Mouse (Mus musculus) spleen, postnatal 10 days (tissue): ENCODE results near the gene Fgfr1op.
A peak's percentile ranks its signal among the peaks of the same experiment; 100 is the strongest.
"Not testable (repeated sequence)": the region's sequence is repeated elsewhere in the genome, so short reads cannot be mapped to it uniquely, and the experiment has no call there.

Source experiments
- DNase-seq, 2 experiments: peaks; one replicate each; pipeline ENCODE4 v3.0.0; 2021 to 2022; ENCODE audit warnings: low spot score in 2 of 2

Gene Fgfr1op

GRCm38 (mm10) chr17:8164701-8165607, at the start of gene Fgfr1op:
TSS of gene Fgfr1op (plus strand) at chr17:8165501.
- peak; percentile 31 to 85 for DNase-seq

GRCm38 (mm10) chr17:8116378-8116777, 48.9 kb upstream of the Fgfr1op start:
- DNase-seq, result peak in 1 of 2 experiments; percentile 13

GRCm38 (mm10) chr17:8116928-8117327, 48.4 kb upstream of the Fgfr1op start:
- DNase-seq, result not testable (repeated sequence)

GRCm38 (mm10) chr17:8122974-8123373, 42.3 kb upstream of the Fgfr1op start:
- DNase-seq, result not testable (repeated sequence)

- DNase-seq, result not testable (repeated sequence)
Measured at GRCm38 (mm10) chr17:8124586-8124985, 40.7 kb upstream of the Fgfr1op start.

GRCm38 (mm10) chr17:8128326-8128993, 36.8 kb upstream of the Fgfr1op start:
- DNase-seq, result not testable (repeated sequence)

GRCm38 (mm10) chr17:8129578-8129977, 35.7 kb upstream of the Fgfr1op start:
- DNase-seq, result not testable (repeated sequence)

- DNase-seq, result not testable (repeated sequence)
Measured at GRCm38 (mm10) chr17:8130849-8131248, 34.5 kb upstream of the Fgfr1op start.

- not testable (repeated sequence) for DNase-seq
Measured at GRCm38 (mm10) chr17:8138116-8138515, 27.2 kb upstream of the Fgfr1op start.

- not testable (repeated sequence) for DNase-seq
Measured at GRCm38 (mm10) chr17:8140210-8140609, 25.1 kb upstream of the Fgfr1op start.

GRCm38 (mm10) chr17:8143802-8144673, 21.3 kb upstream of the Fgfr1op start:
- DNase-seq, result not testable (repeated sequence)

- not testable (repeated sequence) for DNase-seq
Measured at GRCm38 (mm10) chr17:8146931-8147330, 18.4 kb upstream of the Fgfr1op start.

GRCm38 (mm10) chr17:8147439-8148316, 17.6 kb upstream of the Fgfr1op start, which contains the start of the genes Gm49673 and Rnaset2a:
TSS of gene Gm49673 (minus strand) at chr17:8147788.
TSS of gene Rnaset2a (minus strand) at chr17:8148097.
- peak; percentile 35 to 49 for DNase-seq

- not testable (repeated sequence) for DNase-seq
Measured at GRCm38 (mm10) chr17:8155010-8155409, 10.3 kb upstream of the Fgfr1op start.

GRCm38 (mm10) chr17:8155982-8156381, 9.3 kb upstream of the Fgfr1op start:
- DNase-seq, result not testable (repeated sequence)

GRCm38 (mm10) chr17:8158627-8159026, 6.7 kb upstream of the Fgfr1op start:
- not testable (repeated sequence) for DNase-seq

- DNase-seq, result peak in 1 of 2 experiments; percentile 67
Measured at GRCm38 (mm10) chr17:8160969-8161368, 4.3 kb upstream of the Fgfr1op start.

- peak; percentile 37 to 68 for DNase-seq
Measured at GRCm38 (mm10) chr17:8165608-8165945, 276 bp downstream of the Fgfr1op start.

GRCm38 (mm10) chr17:8165977-8166376, 676 bp downstream of the Fgfr1op start:
- DNase-seq, result not testable (repeated sequence)

GRCm38 (mm10) chr17:8166454-8166853, 1.2 kb downstream of the Fgfr1op start:
- not testable (repeated sequence) for DNase-seq
